Mouse (Mus musculus) ES-Bruce4 (cell line): ENCODE results near the gene 4930412O13Rik. TPM values are rescaled to one million over a fixed set of nuclear protein-coding genes. Genes with fewer than 3 reads are reported as not detected.

Source experiments
- H3K27ac ChIP-seq: 2 replicates; pipeline ENCODE4 v1.5.1; 2012; ENCODE audit warnings: low read length, inconsistent platforms; ENCODE audit not compliant: insufficient read depth
- H3K27me3 ChIP-seq: 2 replicates; pipeline ENCODE4 v1.6.1; 2012; ENCODE audit warnings: mild to moderate bottlenecking, low read length, inconsistent platforms; ENCODE audit not compliant: control insufficient read depth, poor library complexity, insufficient read depth, severe bottlenecking
- H3K36me3 ChIP-seq: 2 replicates; pipeline ENCODE4 v1.6.1; 2012; ENCODE audit warnings: inconsistent platforms, mild to moderate bottlenecking, low read length, moderate library complexity; ENCODE audit not compliant: control insufficient read depth, poor library complexity, insufficient read depth, severe bottlenecking
- H3K4me1 ChIP-seq: one replicate; pipeline ENCODE4 v1.8.1; 2011; ENCODE audit warnings: low read length; ENCODE audit not compliant: control insufficient read depth, insufficient read depth
- H3K4me3 ChIP-seq: 2 replicates; pipeline ENCODE4 v1.5.1; 2011; ENCODE audit warnings: low read depth, mild to moderate bottlenecking, low read length
- H3K9ac ChIP-seq: 2 replicates; pipeline ENCODE4 v1.6.1; 2012; ENCODE audit warnings: low read depth, mild to moderate bottlenecking, inconsistent platforms; ENCODE audit not compliant: poor library complexity, severe bottlenecking
- H3K9me3 ChIP-seq: replicated peaks from 2 replicates; pipeline ENCODE4 v1.6.1; 2012; ENCODE audit warnings: mild to moderate bottlenecking, low read length, inconsistent platforms; ENCODE audit not compliant: control insufficient read depth, poor library complexity, insufficient read depth, severe bottlenecking
- CTCF ChIP-seq: IDR thresholded peaks from one replicate; pipeline ENCODE4 v1.8.1; 2011; ENCODE audit warnings: low read depth, low read length
- EP300 ChIP-seq: IDR thresholded peaks from 2 replicates; pipeline ENCODE4 v1.6.1; 2011; ENCODE audit warnings: low read depth, low read length; ENCODE audit not compliant: insufficient read depth
- POLR2A ChIP-seq: IDR thresholded peaks from one replicate; pipeline ENCODE4 v1.8.1; 2011; ENCODE audit warnings: low read length; ENCODE audit not compliant: insufficient read depth
- polyA plus RNA-seq: library from polyadenylated mRNA; stranded (reverse); fragments of >200 nt; gene quantifications from 2 replicates; pipeline ENCODE4 v1.2.4, GENCODE M21; 2011; ENCODE audit warnings: low read depth; ENCODE audit not compliant: missing spikeins, insufficient read depth, insufficient read length

The 4930412O13Rik gene
- polyA plus RNA-seq, 1 experiment: not detected

DNA sequence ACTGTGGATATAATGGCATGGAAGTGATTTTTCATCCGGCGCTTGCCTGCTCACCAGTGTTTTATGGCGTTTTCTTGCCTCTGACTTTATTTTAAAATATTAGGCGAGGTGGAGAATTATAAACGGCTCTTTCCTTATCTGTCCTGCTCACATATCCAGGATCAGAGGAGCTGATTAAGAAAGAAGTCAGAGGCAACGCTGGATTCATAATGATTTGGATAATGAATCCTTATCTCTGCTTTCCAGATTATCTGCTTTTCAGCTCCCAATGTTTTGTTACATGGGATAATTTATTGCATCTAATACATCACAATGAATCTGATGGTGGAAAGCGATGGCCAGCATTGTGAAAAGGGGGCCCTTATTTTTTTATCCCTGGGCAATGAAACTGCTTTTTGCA lies 11.5 kb downstream of the 4930412O13Rik start:
- H3K36me3 ChIP-seq: no peaks in the 10 kb centered on the region
- no peaks in the 10 kb centered on the region for H3K4me1 ChIP-seq
- H3K9ac ChIP-seq: no peak overlapping the region
- TF ChIP-seq POLR2A: no peak
- TF ChIP-seq EP300: no peak
- TF ChIP-seq CTCF: no peak
- H3K9me3 ChIP-seq: no peaks in the 10 kb centered on the region
- no peak overlapping the region for H3K4me3 ChIP-seq
- peaks cover 22% of the 10 kb centered on the region for H3K27me3 ChIP-seq
- H3K27ac ChIP-seq: no peak overlapping the region

- peaks cover 17% of the 10 kb centered on the region for H3K27me3 ChIP-seq
- TF ChIP-seq POLR2A (no peak), CTCF (no peak), EP300 (no peak)
- no peak overlapping the region for H3K9ac ChIP-seq
- no peaks in the 10 kb centered on the region for H3K4me1 ChIP-seq
- H3K27ac ChIP-seq: no peak overlapping the region
- H3K9me3 ChIP-seq: no peaks in the 10 kb centered on the region
- H3K4me3 ChIP-seq: no peak overlapping the region
- H3K36me3 ChIP-seq: no peaks in the 10 kb centered on the region
Observed at GRCm38 (mm10) chr2:9893272-9893953, 12.4 kb downstream of the 4930412O13Rik start.

GRCm38 (mm10) chr2:9894836-9895593 lies 14.0 kb downstream of the 4930412O13Rik start:
- Histone ChIP-seq H3K9me3 (no peaks in the 10 kb centered on the region), H3K27ac (no peak overlapping the region), H3K4me1 (no peaks in the 10 kb centered on the region), H3K27me3 (peaks cover 14% of the 10 kb centered on the region), H3K9ac (no peak overlapping the region), H3K36me3 (no peaks in the 10 kb centered on the region), H3K4me3 (no peak overlapping the region)
- TF ChIP-seq EP300: no peak
- TF ChIP-seq CTCF: no peak
- no peak for TF ChIP-seq POLR2A

DNA sequence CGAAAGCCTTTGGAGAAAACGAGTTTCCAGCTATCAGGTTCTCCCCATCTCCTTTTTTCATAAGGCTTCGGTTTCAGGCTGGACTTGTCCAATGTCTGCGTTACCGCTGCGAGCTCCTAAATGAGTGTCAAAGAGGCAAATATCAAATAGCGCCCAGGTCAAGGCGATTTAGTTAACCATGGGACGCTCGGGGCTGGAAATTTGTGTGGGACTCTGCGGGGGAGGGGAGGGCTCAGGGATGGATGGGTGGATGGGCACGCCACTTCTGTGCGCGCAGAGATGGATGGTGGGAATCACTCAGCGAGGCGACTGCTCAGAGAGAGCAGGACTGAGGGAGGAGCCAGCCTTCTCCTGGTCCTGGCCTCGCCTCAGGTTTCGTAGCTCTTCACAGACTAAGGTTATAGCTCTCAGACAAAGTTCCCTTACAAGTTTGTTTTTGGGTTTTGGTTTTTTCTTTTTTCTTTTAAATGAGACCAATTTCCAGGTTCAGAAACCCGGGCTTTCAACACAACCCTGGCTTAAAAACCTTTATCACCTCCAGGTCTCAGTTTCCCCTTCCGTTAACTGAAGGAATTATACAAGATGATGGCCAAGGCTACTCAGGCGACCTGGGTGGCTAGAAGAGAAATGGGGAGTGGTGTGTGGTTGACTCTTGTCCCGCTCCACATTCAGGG lies 15.2 kb downstream of the 4930412O13Rik start:
- no peak overlapping the region for H3K27ac ChIP-seq
- H3K9ac ChIP-seq: no peak overlapping the region
- H3K36me3 ChIP-seq: no peaks in the 10 kb centered on the region
- TF ChIP-seq EP300: no peak
- no peak for TF ChIP-seq POLR2A
- no peak for TF ChIP-seq CTCF
- no peak overlapping the region for H3K4me3 ChIP-seq
- H3K9me3 ChIP-seq: no peaks in the 10 kb centered on the region
- peaks cover 12% of the 10 kb centered on the region for H3K27me3 ChIP-seq
- H3K4me1 ChIP-seq: no peaks in the 10 kb centered on the region

DNA sequence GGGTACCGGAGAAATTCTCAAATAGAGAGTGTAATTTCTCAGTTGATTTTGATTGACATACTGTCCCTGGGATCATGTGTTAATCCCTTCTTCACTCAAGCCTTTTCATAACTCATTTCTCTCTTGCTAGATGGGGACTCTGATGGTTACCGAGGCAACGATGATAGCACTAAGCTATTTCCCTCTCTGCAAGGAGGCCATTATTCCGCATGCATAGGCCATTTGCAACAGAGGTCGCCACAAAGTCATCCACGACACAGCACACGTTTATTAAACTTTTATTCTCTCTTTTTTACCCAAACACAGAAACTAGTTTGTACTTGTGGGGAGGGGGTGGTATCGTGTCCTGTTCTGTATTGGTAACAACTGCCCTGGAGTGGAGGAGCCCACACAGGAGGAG lies 16.8 kb downstream of the 4930412O13Rik start:
- no peaks in the 10 kb centered on the region for H3K4me1 ChIP-seq
- no peak overlapping the region for H3K4me3 ChIP-seq
- no peaks in the 10 kb centered on the region for H3K9me3 ChIP-seq
- peaks cover 12% of the 10 kb centered on the region for H3K27me3 ChIP-seq
- no peak overlapping the region for H3K9ac ChIP-seq
- no peak for TF ChIP-seq CTCF
- TF ChIP-seq POLR2A: no peak
- TF ChIP-seq EP300: no peak
- no peaks in the 10 kb centered on the region for H3K36me3 ChIP-seq
- H3K27ac ChIP-seq: no peak overlapping the region
